Mouse (Mus musculus) testis, postnatal 10 days (tissue): Measurements from ENCODE around the gene Ppm1g.
A peak's percentile ranks its signal among the peaks of the same experiment; 100 is the strongest.
"Not testable (repeated sequence)": the region's sequence is repeated elsewhere in the genome, so short reads cannot be mapped to it uniquely, and the experiment has no call there.

Experiments used
- DNase-seq: peaks from one replicate; pipeline ENCODE4 v3.0.0; 2021; ENCODE audit warnings: low spot score

Ppm1g gene

DNA sequence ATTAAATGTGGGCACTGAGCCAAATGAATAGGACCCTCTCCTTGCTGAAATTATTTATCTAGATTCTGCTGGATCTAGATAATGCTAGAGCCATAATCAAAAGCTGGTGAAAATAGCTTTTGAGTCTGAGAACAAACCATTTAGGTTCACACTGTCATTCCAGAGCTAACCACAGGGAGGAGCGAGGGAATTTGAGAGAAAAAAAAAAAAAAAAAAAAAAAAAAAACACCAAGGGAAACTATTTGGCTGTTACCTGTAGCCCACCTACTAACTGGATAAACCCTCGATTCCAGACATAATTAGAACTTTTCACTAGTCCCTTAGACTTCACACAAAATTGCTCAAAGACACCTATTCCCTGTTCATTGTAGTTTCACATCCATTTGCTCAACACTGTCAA lies 1.4 kb downstream of the Ppm1g start:
- DNase-seq, result peak; percentile 45

GRCm38 (mm10) chr5:31218294-31218693 lies 2.2 kb downstream of the Ppm1g start:
- DNase-seq, result peak; percentile 39

- DNase-seq, result not testable (repeated sequence)
Observed at GRCm38 (mm10) chr5:31216554-31216953, 3.9 kb downstream of the Ppm1g start.

GRCm38 (mm10) chr5:31204421-31204820 lies 16.1 kb downstream of the Ppm1g start:
- DNase-seq, result no peak

- DNase-seq, result no peak
Observed at GRCm38 (mm10) chr5:31203866-31204265, 16.6 kb downstream of the Ppm1g start.

GRCm38 (mm10) chr5:31202933-31203332 lies 17.6 kb downstream of the Ppm1g start:
- no peak for DNase-seq

DNA sequence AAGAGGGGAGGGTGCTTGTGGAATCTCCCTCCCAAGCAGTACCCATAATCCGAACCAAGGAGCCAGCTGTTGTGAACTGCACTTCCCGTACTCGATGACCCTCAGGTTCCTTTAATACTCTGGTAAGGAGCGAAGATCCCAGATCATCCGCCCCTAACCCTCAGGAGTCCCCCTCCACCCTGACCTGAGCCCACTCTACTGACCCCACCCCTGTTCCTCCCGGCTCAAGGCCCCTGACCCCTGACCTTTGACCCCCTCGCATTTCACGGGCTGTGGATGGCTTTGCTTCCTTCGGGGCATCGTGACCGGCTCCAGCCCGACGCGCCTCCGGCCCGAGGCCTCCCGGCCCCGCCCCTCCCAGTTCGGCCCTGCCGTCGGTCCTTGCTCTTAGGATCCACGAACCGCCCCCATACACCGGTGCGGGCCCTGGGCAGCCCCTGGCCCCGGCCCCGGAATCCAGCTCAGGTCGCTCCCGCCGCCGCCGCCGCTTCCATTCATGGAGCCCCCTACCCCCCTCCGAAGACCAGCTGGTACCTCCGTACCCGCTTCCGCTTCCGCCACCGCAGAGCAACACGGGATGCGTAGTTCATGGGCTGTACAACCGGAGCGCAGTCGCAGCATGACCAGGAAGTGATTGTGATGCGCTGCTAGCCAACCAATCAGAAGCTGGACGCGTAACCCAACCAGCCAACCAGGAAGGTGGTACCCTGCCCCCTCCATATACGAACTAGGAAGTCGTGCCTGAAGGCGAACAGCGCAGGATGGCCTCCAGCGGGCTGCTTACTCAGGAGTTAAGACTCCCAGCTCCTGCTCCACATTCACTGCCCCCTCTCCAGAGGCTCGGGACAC lies 18.5 kb downstream of the Ppm1g start, which contains the start of gene Zfp513:
Gene Zfp513 (minus strand): TSS at position 562 of the 849 bp plus-strand sequence.
- DNase-seq, result peak; percentile 90

DNA sequence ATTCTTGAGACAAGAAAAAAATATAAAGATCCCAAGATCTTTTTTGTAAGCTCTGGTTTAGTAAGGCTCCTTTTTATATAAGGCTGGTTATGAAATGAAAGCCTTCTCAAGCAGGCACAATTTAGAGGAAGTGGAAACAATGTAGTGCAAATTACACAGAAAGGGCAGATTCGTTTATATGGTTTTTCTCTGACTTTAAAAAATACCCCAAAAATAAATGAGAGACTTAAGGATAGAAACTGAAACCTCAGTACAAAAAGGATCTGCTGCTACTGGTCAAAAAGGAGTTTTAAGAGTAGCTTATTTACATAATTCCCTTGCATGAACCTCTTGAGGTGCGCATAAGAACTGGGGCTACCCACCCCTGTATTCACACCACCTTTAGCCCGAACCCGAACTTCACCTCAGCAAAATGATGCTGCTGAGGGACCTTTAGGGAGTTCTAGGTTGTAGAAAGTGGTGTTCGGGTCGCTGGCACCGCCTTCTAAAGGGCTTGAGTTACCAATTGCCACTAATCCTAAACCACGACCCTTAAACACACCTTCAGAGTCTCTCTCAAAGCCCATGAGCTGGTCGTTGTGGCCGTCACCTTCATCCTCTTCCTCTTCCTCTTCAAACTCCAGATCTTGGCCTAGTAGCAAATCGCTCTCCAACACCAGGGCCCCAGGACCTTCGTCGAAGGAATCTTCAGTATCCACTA lies 19.3 kb downstream of the Ppm1g start:
- DNase-seq, result no peak

DNA sequence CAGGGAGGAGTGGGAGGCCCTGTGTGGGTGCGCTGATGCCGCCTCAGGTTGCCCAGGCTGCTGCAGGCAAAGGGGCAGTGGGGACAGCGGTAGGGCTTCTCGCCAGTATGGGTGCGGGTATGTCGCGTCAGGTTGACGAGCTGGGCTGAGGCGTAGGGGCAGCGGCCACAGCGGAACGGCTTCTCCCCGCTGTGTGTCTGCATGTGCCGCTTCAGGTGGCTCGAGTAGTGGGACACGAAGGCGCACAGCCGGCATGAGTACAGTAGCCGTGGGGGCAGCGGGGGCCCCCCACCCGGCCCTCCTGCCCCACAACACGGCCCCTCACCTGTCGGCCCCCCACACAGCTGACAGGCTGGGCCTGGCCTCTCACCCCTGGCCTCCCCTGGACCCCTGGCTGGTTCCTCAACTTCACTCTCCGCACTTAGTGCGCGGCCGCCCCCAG lies 20.1 kb downstream of the Ppm1g start:
- DNase-seq, result peak; percentile 62

DNA sequence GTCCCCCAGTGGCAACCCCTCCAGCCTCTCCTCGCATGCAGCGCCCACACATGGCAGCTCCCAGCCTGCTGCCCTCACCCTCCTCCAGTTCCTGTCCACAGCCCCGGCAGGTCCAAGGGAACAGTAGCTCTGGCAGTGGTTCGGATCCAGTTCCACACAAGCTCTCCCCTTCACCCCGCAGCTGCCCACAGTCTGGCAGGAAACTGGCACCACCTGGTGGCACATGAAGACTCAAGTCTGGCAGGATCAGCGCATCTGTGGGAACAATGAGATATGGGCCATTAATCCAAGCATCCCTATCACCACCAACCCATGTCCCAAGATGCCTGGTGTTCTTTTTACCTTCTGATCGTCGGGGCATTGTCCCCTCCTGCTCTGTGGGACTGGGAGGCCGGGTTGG lies 20.6 kb downstream of the Ppm1g start:
- no peak for DNase-seq

DNA sequence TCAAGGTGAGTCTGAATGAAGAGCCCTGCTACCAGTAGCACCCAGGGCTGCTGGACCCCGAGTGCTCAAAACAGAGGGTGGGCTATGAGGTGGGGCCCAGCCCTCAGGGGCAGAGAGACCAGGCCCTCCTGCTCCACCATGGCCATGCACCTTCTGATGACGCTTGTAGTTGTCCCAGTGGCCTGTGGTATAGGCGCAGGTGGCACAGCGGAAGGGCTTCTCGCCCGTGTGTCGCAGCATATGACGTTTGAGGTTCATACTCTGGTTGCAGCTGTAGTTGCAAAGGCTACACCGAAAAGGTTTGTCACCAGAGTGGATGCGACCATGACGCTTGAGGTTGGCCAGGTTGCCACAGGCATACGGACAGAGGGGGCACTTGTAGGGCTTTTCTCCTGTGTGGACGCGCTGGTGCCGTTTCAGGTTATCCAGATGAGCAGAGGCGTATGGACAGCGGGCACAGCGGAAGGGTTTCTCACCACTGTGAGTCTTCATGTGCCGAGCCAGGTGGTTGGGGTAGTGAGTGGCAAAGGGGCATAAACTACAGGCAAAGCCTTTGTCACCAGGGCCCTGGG lies 21.1 kb downstream of the Ppm1g start:
- DNase-seq, result no peak

DNA sequence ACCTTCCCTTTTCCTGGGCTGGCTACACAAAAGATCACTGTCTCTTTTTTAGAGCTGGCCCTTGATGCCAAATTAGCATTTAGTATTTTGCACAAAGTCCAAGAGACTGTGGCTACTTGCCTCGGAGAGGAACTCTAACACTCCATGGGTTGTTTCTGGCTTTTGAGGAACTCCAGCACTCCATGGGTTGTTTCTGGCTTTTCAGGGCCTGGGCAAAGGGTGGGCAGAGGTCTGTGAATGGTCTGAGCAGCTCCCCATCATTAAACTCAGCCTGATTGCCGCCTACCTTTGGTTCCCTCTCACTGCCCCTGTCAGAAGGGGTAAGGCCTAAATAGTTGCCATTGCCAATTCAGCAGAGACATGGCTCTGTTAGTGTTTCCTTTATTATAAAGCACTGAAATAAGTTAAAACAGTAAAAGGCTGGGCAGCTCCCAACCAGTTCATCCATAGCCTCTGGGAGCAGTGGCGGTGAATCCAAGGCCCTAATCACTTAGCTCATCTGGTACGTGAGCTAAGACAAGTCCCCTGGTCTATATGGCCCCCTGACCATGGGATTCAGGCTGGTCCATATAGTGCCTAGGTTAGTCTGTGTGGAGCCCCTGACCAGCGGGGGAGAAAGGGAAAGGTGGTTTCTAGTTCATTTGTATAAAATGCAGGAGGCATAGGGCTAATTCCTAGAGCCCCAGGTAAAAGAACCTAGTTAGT lies 21.7 kb downstream of the Ppm1g start:
- DNase-seq, result no peak

DNA sequence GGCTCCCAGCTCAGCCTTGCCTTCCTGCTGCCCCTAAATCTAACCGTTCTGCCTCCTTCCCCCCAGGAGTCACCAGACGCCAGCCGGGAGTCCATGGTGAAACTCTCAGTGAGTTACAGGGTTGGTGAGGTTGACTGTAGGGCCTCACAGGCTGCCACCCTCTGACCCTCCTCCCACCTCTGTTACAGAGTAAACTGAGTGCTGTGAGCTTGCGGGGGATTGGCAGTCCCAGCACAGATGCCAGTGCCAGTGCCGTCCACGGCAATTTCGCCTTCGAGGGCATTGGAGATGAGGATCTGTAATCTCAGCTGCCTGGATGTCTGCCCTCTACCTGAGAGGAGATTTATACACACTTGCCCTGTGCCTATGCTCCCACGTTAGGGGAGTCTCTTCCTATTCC lies 22.3 kb downstream of the Ppm1g start:
- DNase-seq, result no peak

GRCm38 (mm10) chr5:31197072-31197471 lies 23.4 kb downstream of the Ppm1g start:
- DNase-seq, result no peak

GRCm38 (mm10) chr5:31196207-31196606 lies 24.3 kb downstream of the Ppm1g start:
- DNase-seq, result no peak

- no peak for DNase-seq
Observed at GRCm38 (mm10) chr5:31195671-31196070, 24.8 kb downstream of the Ppm1g start.

DNA sequence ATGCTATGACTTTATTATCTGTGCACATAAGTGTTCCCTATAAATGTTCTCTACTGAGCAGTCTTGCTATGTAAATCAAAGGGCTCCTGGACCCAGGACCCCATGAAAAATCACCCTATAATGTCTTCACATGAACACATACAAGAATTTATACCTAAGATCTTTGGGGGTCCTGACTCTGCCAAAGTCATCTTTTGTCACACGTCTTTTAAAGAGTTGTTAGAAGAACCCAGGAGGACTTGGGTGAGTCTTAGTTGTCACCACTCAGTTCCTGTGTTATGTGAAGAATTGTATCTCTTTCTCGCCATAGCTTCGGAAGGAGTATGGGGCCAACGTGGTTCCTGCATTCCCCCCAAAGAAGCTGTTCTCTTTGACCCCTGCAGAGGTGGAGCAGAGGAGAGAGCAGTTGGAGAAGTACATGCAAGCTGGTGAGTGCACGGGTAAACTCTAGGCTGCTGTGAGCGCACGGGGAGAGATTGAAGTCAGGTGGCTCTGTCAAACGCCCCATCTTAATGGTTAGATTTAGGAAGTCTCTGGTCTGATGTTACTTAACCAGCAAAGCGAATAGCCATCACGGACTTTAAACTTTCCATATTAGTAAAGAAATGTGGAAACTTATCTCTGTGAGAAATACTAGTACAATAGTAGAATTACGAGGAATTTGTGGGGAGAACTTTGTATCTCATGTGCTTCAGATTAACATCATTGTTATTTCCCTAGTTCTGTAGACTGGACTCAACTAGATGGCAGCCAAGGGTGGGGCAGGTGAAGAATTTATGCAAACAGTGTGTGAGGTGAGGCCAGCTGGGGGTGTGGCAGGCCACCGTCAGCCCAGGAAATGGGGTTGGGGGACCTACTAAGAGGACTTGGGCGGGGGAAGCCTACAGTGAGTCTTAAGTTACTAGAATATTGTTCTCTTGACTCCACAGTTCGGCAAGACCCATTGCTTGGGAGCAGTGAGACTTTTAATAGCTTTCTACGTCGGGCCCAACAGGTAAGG lies 25.7 kb downstream of the Ppm1g start:
- DNase-seq, result no peak

GRCm38 (mm10) chr5:31193631-31194281 lies 26.7 kb downstream of the Ppm1g start:
- DNase-seq, result no peak

- peak; percentile 98 for DNase-seq
Observed at GRCm38 (mm10) chr5:31192939-31193630, 27.4 kb downstream of the Ppm1g start, which contains the start of the genes Snx17 and Eif2b4. Gene Snx17, plus strand, starts transcription at chr5:31193227. Gene Eif2b4, minus strand, starts transcription at chr5:31193430.
